ENCODE assay signal across 8 mouse cellular contexts in the genomic region with DNA sequence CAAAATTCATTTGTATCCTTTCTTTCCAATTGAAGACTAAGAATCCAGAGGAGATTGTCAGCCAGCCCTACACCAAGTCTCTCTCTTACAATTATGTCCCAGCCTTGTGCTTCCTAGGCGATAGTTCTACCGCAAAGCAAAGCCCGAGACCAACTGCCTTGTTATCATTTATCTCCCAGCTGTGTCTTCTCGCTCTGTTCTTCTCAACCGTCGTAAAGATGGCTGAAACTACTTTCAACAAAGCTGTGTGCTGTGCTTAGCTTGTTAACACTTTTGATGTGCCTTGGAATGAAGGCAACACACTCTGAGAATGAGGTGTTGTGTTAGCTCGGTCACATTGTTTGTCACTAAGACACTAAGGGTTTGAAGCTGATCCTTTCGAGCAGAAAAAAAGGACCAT. TPM values are rescaled to one million over a fixed set of nuclear protein-coding genes. Genes with fewer than 3 reads are reported as not detected.
DNase-seq lines count a peak whose midpoint lies in the region; ATAC-seq and TF ChIP-seq lines count a peak whose summit lies in the region.

No protein-coding gene starts in this region.

- ATAC-seq in heart, embryonic 14.5 days (ENCODE audit: insufficient number of reproducible peaks, insufficient read depth, low FRiP score, low read depth): no peak
- no peak for ATAC-seq in hindbrain, postnatal 0 days
- ATAC-seq in midbrain, embryonic 14.5 days (ENCODE audit: low FRiP score, low TSS enrichment): 0 out of 2 replicates have a peak, but pooled peaks have one; percentile 1
- no peak for ATAC-seq in erythroid progenitor cell, adult 5-6 weeks (replicated peaks; ENCODE audit: low FRiP score, poor library complexity, severe bottlenecking)

- no peak overlapping the region; a peak in 1 of 4 replicates for H3K27ac ChIP-seq in heart, embryonic 14.5 days (replicated peaks in 1 of 2; ENCODE audit: control insufficient read depth in 1 of 2, insufficient read depth in 1 of 2, low read depth in 2 of 2, low read length in 2 of 2)
- peak overlapping the region; percentile 95 for H3K27ac ChIP-seq in hindbrain, postnatal 0 days
- H3K27ac ChIP-seq in midbrain, embryonic 14.5 days (replicated peaks; ENCODE audit: low read depth, low read length): peak overlapping the region; percentile 94

- H3K27me3 ChIP-seq in heart, embryonic 14.5 days (ENCODE audit: control insufficient read depth, insufficient read depth, low read length): peaks cover 11% of the 10 kb centered on the region; the same call in 1 of the 2 replicates
- H3K27me3 ChIP-seq in hindbrain, postnatal 0 days (ENCODE audit: insufficient read depth, low read length): no peaks in the 10 kb centered on the region
- H3K27me3 ChIP-seq in midbrain, embryonic 14.5 days (ENCODE audit: control insufficient read depth, insufficient read depth, low read length): no peaks in the 10 kb centered on the region

- no peak for TF ChIP-seq CTCF in hindbrain, postnatal 0 days (IDR thresholded peaks at IDR 0.05; ENCODE audit: low read depth)

- no peak overlapping the region for H3K9ac ChIP-seq in heart, embryonic 14.5 days (ENCODE audit: low read length)
- peak overlapping the region; percentile 85 for H3K9ac ChIP-seq in hindbrain, postnatal 0 days (replicated peaks; ENCODE audit: low read length)
- H3K9ac ChIP-seq in midbrain, embryonic 14.5 days (replicated peaks; ENCODE audit: low read length): peak overlapping the region; percentile 96

- peak overlapping the region; percentile 92; the same call in 1 of the 2 replicates for H3K4me2 ChIP-seq in heart, embryonic 14.5 days (ENCODE audit: low read length)
- H3K4me2 ChIP-seq in hindbrain, postnatal 0 days (ENCODE audit: low read depth, low read length): peak overlapping the region; percentile 67
- H3K4me2 ChIP-seq in midbrain, embryonic 14.5 days (ENCODE audit: low read length): peak overlapping the region; percentile 73

- H3K36me3 ChIP-seq in heart, embryonic 14.5 days (ENCODE audit: control insufficient read depth, insufficient read depth, low read length): no peaks in the 10 kb centered on the region
- no peaks in the 10 kb centered on the region for H3K36me3 ChIP-seq in hindbrain, postnatal 0 days (ENCODE audit: insufficient read depth, low read length)
- H3K36me3 ChIP-seq in midbrain, embryonic 14.5 days (ENCODE audit: control insufficient read depth, insufficient read depth, low read length): no peaks in the 10 kb centered on the region

- 23% methylated on average over 8 of the region's 8 CpGs for WGBS in heart, embryonic 14.5 days
- WGBS in hindbrain, postnatal 0 days: 17% methylated on average over 8 of the region's 8 CpGs
- WGBS in midbrain, embryonic 14.5 days: 28% methylated on average over 8 of the region's 8 CpGs

- H3K4me3 ChIP-seq in heart, embryonic 14.5 days (ENCODE audit: control insufficient read depth in 1 of 2, insufficient read depth in 1 of 2, low read depth in 1 of 2, low read length in 2 of 2): peak overlapping the region in 1 of 2 experiments; percentile 62; a peak in 1 of 4 replicates
- peak overlapping the region; percentile 76 for H3K4me3 ChIP-seq in hindbrain, postnatal 0 days (ENCODE audit: low read length)
- H3K4me3 ChIP-seq in midbrain, embryonic 14.5 days (replicated peaks; ENCODE audit: low read depth, low read length): peak overlapping the region; percentile 94

- no peak for DNase-seq in heart, postnatal 4 days
- DNase-seq in c-Kit-positive CD71-positive TER-119-positive erythroid progenitor cells, embryonic 14.5 days (ENCODE audit: low spot score): peak; percentile 47
- DNase-seq in hindbrain, postnatal 0 days (ENCODE audit: low spot score): peak; percentile 56
- DNase-seq in midbrain, embryonic 14.5 days: no peak
- no peak for DNase-seq in spleen, adult 12 weeks (ENCODE audit: low spot score)
- DNase-seq in adrenal gland, postnatal 25 days: no peak

- peaks cover 12 to 17% of the 10 kb centered on the region in 2 experiments; a peak in 3 of 4 replicates for H3K4me1 ChIP-seq in heart, embryonic 14.5 days (ENCODE audit: control insufficient read depth in 2 of 2, insufficient read depth in 2 of 2, low read length in 2 of 2)
- H3K4me1 ChIP-seq in hindbrain, postnatal 0 days (ENCODE audit: insufficient read depth, low read length): peaks cover 12% of the 10 kb centered on the region
- peaks cover 19% of the 10 kb centered on the region for H3K4me1 ChIP-seq in midbrain, embryonic 14.5 days (ENCODE audit: control insufficient read depth, insufficient read depth, low read length)

- H3K9me3 ChIP-seq in heart, embryonic 14.5 days (ENCODE audit: control insufficient read depth, low read length): no peaks in the 10 kb centered on the region
- no peaks in the 10 kb centered on the region for H3K9me3 ChIP-seq in hindbrain, postnatal 0 days (ENCODE audit: low read length)
- no peaks in the 10 kb centered on the region for H3K9me3 ChIP-seq in midbrain, embryonic 14.5 days (ENCODE audit: control insufficient read depth, low read length)

RNA-seq across cellular contexts. Expression of gene Spire2, which starts 0.7 kb away (rescaled TPM):
- polyA plus RNA-seq in heart, embryonic 14.5 days (2014; fragmentation: Nextera tagmentation; extraction: Ambion mirVana): 0.77 and 0.85 TPM in 2 replicates
- under 1 TPM; 0.38 to 0.61 TPM for total RNA-seq in heart, postnatal 4 days (2021)
- total RNA-seq in hindbrain, postnatal 0 days (2014; rRNA removed): 34.0 and 34.5 TPM in 2 replicates
- 24.7 and 25.4 TPM in 2 replicates for polyA plus RNA-seq in hindbrain, postnatal 0 days (2015; fragmentation: Nextera tagmentation; extraction: Ambion mirVana)
- polyA plus RNA-seq in midbrain, embryonic 14.5 days (2014; fragmentation: Nextera tagmentation; extraction: Ambion mirVana): 32.8 and 36.0 TPM in 2 replicates
- 1.7 and 2.2 TPM in 2 replicates for total RNA-seq in adrenal gland, postnatal 25 days (2021)
- total RNA-seq in erythroid progenitor cell, adult 5-6 weeks (2015; ENCODE audit: low replicate concordance): not detected in 2 replicates
- not detected in 2 replicates for total RNA-seq in erythroid progenitor cell, adult 5-6 weeks (2017; ENCODE audit: low replicate concordance)

RNA-seq across cellular contexts. Expression of gene Fanca, which starts 13.4 kb away (rescaled TPM):
- 16.5 and 19.4 TPM in 2 replicates for polyA plus RNA-seq in heart, embryonic 14.5 days (2014; fragmentation: Nextera tagmentation; extraction: Ambion mirVana)
- total RNA-seq in heart, postnatal 4 days (2021): 10 to 100 TPM; 16.7 to 22.9 TPM
- 9.5 and 13.5 TPM in 2 replicates for total RNA-seq in hindbrain, postnatal 0 days (2014; rRNA removed)
- polyA plus RNA-seq in hindbrain, postnatal 0 days (2015; fragmentation: Nextera tagmentation; extraction: Ambion mirVana): 5.8 TPM in 2 replicates
- polyA plus RNA-seq in midbrain, embryonic 14.5 days (2014; fragmentation: Nextera tagmentation; extraction: Ambion mirVana): 8.0 and 9.2 TPM in 2 replicates
- total RNA-seq in adrenal gland, postnatal 25 days (2021): 6.6 and 15.5 TPM in 2 replicates
- 47.9 and 75.0 TPM in 2 replicates for total RNA-seq in erythroid progenitor cell, adult 5-6 weeks (2015; ENCODE audit: low replicate concordance)
- 31.5 and 34.1 TPM in 2 replicates for total RNA-seq in erythroid progenitor cell, adult 5-6 weeks (2017; ENCODE audit: low replicate concordance)

RNA-seq across cellular contexts. Expression of gene Tcf25, which starts 41.7 kb away (rescaled TPM):
- 149 and 163 TPM in 2 replicates for polyA plus RNA-seq in heart, embryonic 14.5 days (2014; fragmentation: Nextera tagmentation; extraction: Ambion mirVana)
- total RNA-seq in heart, postnatal 4 days (2021): 100 to 1,000 TPM; 174 to 178 TPM
- 540 and 551 TPM in 2 replicates for total RNA-seq in hindbrain, postnatal 0 days (2014; rRNA removed)
- polyA plus RNA-seq in hindbrain, postnatal 0 days (2015; fragmentation: Nextera tagmentation; extraction: Ambion mirVana): 407 and 411 TPM in 2 replicates
- 254 and 294 TPM in 2 replicates for polyA plus RNA-seq in midbrain, embryonic 14.5 days (2014; fragmentation: Nextera tagmentation; extraction: Ambion mirVana)
- 203 and 237 TPM in 2 replicates for total RNA-seq in adrenal gland, postnatal 25 days (2021)
- total RNA-seq in erythroid progenitor cell, adult 5-6 weeks (2015; ENCODE audit: low replicate concordance): 36.4 and 48.6 TPM in 2 replicates
- 27.2 and 70.3 TPM in 2 replicates for total RNA-seq in erythroid progenitor cell, adult 5-6 weeks (2017; ENCODE audit: low replicate concordance)

Comparison
In these comparisons a context has a peak if more than half of its experiments do, and no peak if none do; other contexts are left out.
1. H3K27ac ChIP-seq: peak in hindbrain, postnatal 0 days (single experiment) and midbrain, embryonic 14.5 days (single experiment); none in heart, embryonic 14.5 days (0 of 2).
2. DNase-seq: peak in c-Kit-positive CD71-positive TER-119-positive erythroid progenitor cells, embryonic 14.5 days (single experiment) and hindbrain, postnatal 0 days (single experiment); none in heart, postnatal 4 days (single experiment), midbrain, embryonic 14.5 days (single experiment), spleen, adult 12 weeks (single experiment) and adrenal gland, postnatal 25 days (single experiment).
3. RNA of gene Spire2, which starts 0.7 kb away (total RNA-seq): 34.0 to 34.5 TPM in hindbrain, postnatal 0 days; 1.7 to 2.2 TPM in adrenal gland, postnatal 25 days, 0.38 to 0.61 TPM in heart, postnatal 4 days and not detected in erythroid progenitor cell, adult 5-6 weeks; every median in the first group is over 10 times any median in the second.
4. Peak in every context shown above with its lines, with median percentiles within 50 percentile points of each other: H3K4me2 ChIP-seq.